Mouse (Mus musculus): ENCODE measurements around the gene Vps51. TPM values are rescaled to one million over a fixed set of nuclear protein-coding genes. Genes with fewer than 3 reads are reported as not detected.

Gene Vps51
- polyA plus RNA-seq, 1 experiment, result 163 TPM

DNA sequence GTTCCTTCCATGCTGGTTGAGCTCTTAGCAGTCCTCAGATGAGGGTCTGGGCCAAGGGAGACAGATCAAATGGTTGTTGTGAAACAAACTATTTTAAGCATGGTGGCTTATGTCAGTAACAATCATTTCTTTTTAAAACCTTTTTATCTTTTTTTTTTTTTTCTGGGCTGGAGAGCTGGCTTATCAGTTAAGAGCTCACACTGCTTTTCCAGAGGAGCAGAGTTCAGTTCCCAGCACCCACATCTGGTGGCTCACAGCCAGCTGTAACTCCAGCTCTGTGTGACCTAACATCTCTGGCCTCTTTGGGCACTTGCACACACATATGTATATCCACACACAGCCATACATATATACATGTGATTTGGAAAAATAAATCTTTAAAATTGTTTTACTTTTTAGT lies 39.3 kb downstream of the Vps51 start:
- no peaks in the 10 kb centered on the region for H3K36me3 ChIP-seq (ENCODE audit: control insufficient read depth, insufficient read depth, low read length)
- H3K27ac ChIP-seq (ENCODE audit: control insufficient read depth, insufficient read depth, low read length), result no peak overlapping the region
- H3K4me3 ChIP-seq (ENCODE audit: control insufficient read depth, insufficient read depth, low read length), result no peak overlapping the region
- DNase-seq, result no peak
- H3K4me1 ChIP-seq (replicated peaks; ENCODE audit: control insufficient read depth, insufficient read depth, low read length), result no peaks in the 10 kb centered on the region
- H3K27me3 ChIP-seq (ENCODE audit: control insufficient read depth, insufficient read depth, low read length), result no peaks in the 10 kb centered on the region
- TF ChIP-seq CTCF (IDR thresholded peaks at IDR 0.05; ENCODE audit: borderline replicate concordance, control insufficient read depth, extremely low read depth, insufficient read depth, low read length, poor library complexity), result no peak
- no peak for TF ChIP-seq POLR2A (IDR thresholded peaks at IDR 0.05; ENCODE audit: control insufficient read depth, extremely low read depth, insufficient read depth, low read length, poor library complexity)

DNA sequence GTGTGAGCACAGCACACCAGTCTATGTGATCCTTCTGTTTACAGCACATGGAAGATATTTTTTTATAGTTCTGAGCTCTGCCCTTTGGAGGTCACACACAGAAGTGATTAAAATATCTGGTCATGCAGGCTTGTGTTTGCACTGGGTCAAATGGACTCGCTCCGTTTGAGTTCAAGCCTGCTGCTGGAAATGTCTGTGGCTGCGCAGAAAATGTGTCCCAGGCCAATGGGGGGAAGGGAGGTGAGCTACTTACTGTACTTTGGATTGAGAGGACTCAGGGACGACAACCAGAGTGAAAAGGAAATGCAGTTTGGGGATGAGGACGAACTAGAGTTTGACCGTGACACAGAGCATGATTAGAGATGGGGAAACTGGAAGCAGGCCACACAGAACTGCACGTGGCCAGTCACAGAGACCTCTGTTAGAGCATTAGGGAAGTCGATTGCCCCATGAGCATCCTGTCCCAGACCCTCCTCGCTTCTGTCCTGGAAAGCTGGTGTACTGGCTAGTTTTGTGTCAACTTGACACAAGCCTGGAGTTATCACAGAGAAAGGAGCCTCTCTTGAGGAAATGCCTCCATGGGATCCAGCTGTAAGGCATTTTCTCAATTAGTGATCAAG lies 41.0 kb downstream of the Vps51 start:
- H3K4me1 ChIP-seq (replicated peaks; ENCODE audit: control insufficient read depth, insufficient read depth, low read length), result no peaks in the 10 kb centered on the region
- H3K27me3 ChIP-seq (ENCODE audit: control insufficient read depth, insufficient read depth, low read length), result no peaks in the 10 kb centered on the region
- DNase-seq, result no peak
- H3K4me3 ChIP-seq (ENCODE audit: control insufficient read depth, insufficient read depth, low read length), result no peak overlapping the region
- no peak overlapping the region for H3K27ac ChIP-seq (ENCODE audit: control insufficient read depth, insufficient read depth, low read length)
- TF ChIP-seq POLR2A (IDR thresholded peaks at IDR 0.05; ENCODE audit: control insufficient read depth, extremely low read depth, insufficient read depth, low read length, poor library complexity) (no peak), CTCF (IDR thresholded peaks at IDR 0.05; ENCODE audit: borderline replicate concordance, control insufficient read depth, extremely low read depth, insufficient read depth, low read length, poor library complexity) (no peak)
- WGBS, result 68% methylated on average over 9 of the region's 9 CpGs
- H3K36me3 ChIP-seq (ENCODE audit: control insufficient read depth, insufficient read depth, low read length), result no peaks in the 10 kb centered on the region

DNA sequence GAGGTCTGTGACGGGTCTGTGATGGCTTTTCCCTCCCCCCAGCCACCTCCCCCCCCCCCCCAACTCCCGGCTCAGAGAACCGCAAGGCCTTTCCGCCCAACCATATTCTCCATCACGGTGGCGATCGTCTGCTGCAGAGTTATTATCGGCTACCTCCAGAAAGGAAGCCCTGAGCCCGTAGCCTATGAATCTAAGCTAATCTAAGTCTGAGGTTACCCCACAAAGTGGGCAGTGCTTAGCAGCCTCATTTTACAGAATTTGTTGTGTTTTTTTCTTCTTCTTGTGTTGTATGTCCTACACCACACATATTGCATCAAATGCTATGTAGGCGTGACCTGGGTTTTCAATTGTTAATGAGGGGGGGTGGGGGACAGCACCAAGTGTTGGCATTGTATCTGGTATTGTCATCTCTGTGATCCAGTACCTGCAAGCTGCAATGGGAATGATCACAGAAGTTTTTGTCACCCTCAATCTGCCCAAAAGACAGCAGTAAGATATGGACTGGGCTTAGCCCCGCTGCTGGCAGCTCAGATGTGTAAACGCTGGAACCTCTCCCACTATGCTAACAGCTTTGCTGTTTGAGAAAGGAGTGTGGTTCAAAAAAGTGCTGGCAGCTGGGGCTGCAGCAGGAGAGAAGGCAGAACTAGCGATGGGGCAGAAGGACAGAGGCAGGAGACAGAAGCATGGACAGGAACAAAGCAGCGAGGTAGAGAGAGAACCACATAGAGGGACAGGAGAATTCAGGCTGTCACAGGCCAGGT lies 46.3 kb downstream of the Vps51 start:
- TF ChIP-seq POLR2A (IDR thresholded peaks at IDR 0.05; ENCODE audit: control insufficient read depth, extremely low read depth, insufficient read depth, low read length, poor library complexity), result no peak
- no peak for TF ChIP-seq CTCF (IDR thresholded peaks at IDR 0.05; ENCODE audit: borderline replicate concordance, control insufficient read depth, extremely low read depth, insufficient read depth, low read length, poor library complexity)
- Histone ChIP-seq H3K27me3 (ENCODE audit: control insufficient read depth, insufficient read depth, low read length) (no peaks in the 10 kb centered on the region), H3K4me3 (ENCODE audit: control insufficient read depth, insufficient read depth, low read length) (no peak overlapping the region), H3K27ac (ENCODE audit: control insufficient read depth, insufficient read depth, low read length) (no peak overlapping the region), H3K36me3 (ENCODE audit: control insufficient read depth, insufficient read depth, low read length) (no peaks in the 10 kb centered on the region), H3K4me1 (replicated peaks; ENCODE audit: control insufficient read depth, insufficient read depth, low read length) (no peaks in the 10 kb centered on the region)
- 86% methylated on average over 14 of the region's 14 CpGs for WGBS
- DNase-seq, result no peak

DNA sequence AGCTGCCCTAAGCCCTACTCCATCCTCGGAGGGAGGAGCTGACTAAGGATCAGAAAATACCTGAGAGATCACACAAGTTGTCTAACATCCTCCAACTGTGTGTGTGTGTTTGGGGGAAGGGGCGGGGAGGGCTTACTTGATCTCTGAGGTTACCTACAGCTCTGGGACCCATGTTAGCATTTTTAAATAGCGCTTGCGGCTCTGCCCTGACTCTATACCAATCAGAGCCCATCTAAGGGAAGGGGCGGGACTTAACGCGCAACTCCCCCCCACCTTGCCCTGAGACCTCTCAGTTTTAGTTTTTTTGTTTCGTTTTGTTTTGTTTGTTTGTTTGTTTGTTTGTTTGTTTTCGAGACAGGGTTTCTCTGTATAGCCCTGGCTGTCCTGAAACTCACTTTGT lies 47.6 kb downstream of the Vps51 start:
- Histone ChIP-seq H3K36me3 (ENCODE audit: control insufficient read depth, insufficient read depth, low read length) (no peaks in the 10 kb centered on the region), H3K4me1 (replicated peaks; ENCODE audit: control insufficient read depth, insufficient read depth, low read length) (no peaks in the 10 kb centered on the region), H3K27me3 (ENCODE audit: control insufficient read depth, insufficient read depth, low read length) (no peaks in the 10 kb centered on the region), H3K27ac (ENCODE audit: control insufficient read depth, insufficient read depth, low read length) (no peak overlapping the region), H3K4me3 (ENCODE audit: control insufficient read depth, insufficient read depth, low read length) (no peak overlapping the region)
- WGBS, result 90% methylated on average over 9 of the region's 9 CpGs
- no peak for DNase-seq
- TF ChIP-seq CTCF (IDR thresholded peaks at IDR 0.05; ENCODE audit: borderline replicate concordance, control insufficient read depth, extremely low read depth, insufficient read depth, low read length, poor library complexity) (no peak), POLR2A (IDR thresholded peaks at IDR 0.05; ENCODE audit: control insufficient read depth, extremely low read depth, insufficient read depth, low read length, poor library complexity) (no peak)

- Histone ChIP-seq H3K27me3 (ENCODE audit: control insufficient read depth, insufficient read depth, low read length) (no peaks in the 10 kb centered on the region), H3K4me3 (ENCODE audit: control insufficient read depth, insufficient read depth, low read length) (no peak overlapping the region), H3K27ac (ENCODE audit: control insufficient read depth, insufficient read depth, low read length) (no peak overlapping the region), H3K4me1 (replicated peaks; ENCODE audit: control insufficient read depth, insufficient read depth, low read length) (no peaks in the 10 kb centered on the region), H3K36me3 (ENCODE audit: control insufficient read depth, insufficient read depth, low read length) (no peaks in the 10 kb centered on the region)
- 92% methylated on average over 6 of the region's 6 CpGs for WGBS
- TF ChIP-seq CTCF (IDR thresholded peaks at IDR 0.05; ENCODE audit: borderline replicate concordance, control insufficient read depth, extremely low read depth, insufficient read depth, low read length, poor library complexity) (no peak), POLR2A (IDR thresholded peaks at IDR 0.05; ENCODE audit: control insufficient read depth, extremely low read depth, insufficient read depth, low read length, poor library complexity) (no peak)
- no peak for DNase-seq
These were observed 48.0 kb downstream of the Vps51 start for GRCm38 (mm10) chr19:6028991-6029390.

GRCm38 (mm10) chr19:6023930-6024329 lies 53.1 kb downstream of the Vps51 start:
- no peak for DNase-seq
- H3K27me3 ChIP-seq (ENCODE audit: control insufficient read depth, insufficient read depth, low read length), result no peaks in the 10 kb centered on the region
- H3K4me1 ChIP-seq (replicated peaks; ENCODE audit: control insufficient read depth, insufficient read depth, low read length), result no peaks in the 10 kb centered on the region
- 93% methylated on average over 7 of the region's 7 CpGs for WGBS
- TF ChIP-seq CTCF (IDR thresholded peaks at IDR 0.05; ENCODE audit: borderline replicate concordance, control insufficient read depth, extremely low read depth, insufficient read depth, low read length, poor library complexity), result no peak
- TF ChIP-seq POLR2A (IDR thresholded peaks at IDR 0.05; ENCODE audit: control insufficient read depth, extremely low read depth, insufficient read depth, low read length, poor library complexity), result no peak
- no peaks in the 10 kb centered on the region for H3K36me3 ChIP-seq (ENCODE audit: control insufficient read depth, insufficient read depth, low read length)
- no peak overlapping the region for H3K4me3 ChIP-seq (ENCODE audit: control insufficient read depth, insufficient read depth, low read length)
- no peak overlapping the region for H3K27ac ChIP-seq (ENCODE audit: control insufficient read depth, insufficient read depth, low read length)

Data from thymus, adult 2 months (tissue).